Mouse (Mus musculus): ENCODE measurements around the gene Igsf11. TPM values are rescaled to one million over a fixed set of nuclear protein-coding genes. Genes with fewer than 3 reads are reported as not detected.
"Not testable (repeated sequence)": the region's sequence is repeated elsewhere in the genome, so short reads cannot be mapped to it uniquely, and the experiment has no call there.

The Igsf11 gene
- polyA plus RNA-seq, 1 experiment from 2014 or later, result 5.0 TPM

DNA sequence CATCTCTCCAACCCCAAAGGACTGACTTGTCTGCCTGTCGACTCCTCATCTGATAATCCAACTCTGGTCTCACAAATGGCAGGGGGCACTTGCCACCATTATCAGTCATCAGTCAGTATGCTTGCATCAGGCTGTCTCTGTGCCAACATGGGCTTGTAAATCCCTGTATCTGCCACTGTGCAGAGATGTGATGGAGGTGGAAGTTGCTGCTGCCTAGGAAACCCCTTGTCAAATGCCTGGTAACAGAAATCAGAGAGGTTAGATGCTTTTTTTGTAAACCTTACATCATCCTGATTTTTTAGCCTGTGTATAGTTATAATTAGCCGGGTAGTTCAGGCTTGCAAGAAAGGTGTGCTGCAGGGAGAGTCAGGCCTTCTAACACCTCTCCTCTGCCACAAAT, 69.4 kb downstream of the Igsf11 start:
- Histone ChIP-seq H3K27me3 (no peaks in the 10 kb centered on the region), H3K36me3 (no peaks in the 10 kb centered on the region), H3K4me1 (0 out of 2 replicates have a peak, but pooled peaks cover 6% of the 10 kb centered on the region), H3K9me3 (replicated peaks) (no peaks in the 10 kb centered on the region), H3K9ac (no peak overlapping the region), H3K27ac (no peak overlapping the region), H3K4me2 (replicated peaks) (no peak overlapping the region), H3K4me3 (no peak overlapping the region)
- no peak for ATAC-seq (ENCODE audit: low FRiP score)
- WGBS, result 89% methylated on average over 2 of the region's 2 CpGs

DNA sequence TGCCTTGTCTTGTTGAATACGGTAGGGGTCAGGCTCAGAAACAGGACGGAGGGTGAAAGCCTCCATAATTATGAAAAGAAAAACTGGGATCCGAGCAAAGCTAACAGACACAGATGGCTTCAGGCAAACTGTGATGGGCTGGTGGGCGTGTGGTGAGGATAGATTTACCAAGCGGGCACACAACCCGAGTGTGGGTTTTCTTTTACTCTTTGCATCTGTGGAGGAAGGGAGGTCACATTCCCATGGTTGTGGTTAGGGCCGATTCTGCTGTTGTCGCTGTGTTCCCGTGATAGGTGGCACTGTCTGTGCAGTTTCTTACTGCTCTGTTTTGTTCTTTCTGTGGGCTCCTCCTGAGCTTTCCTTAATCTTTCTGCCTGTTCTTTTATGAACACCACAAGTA, 70.2 kb downstream of the Igsf11 start:
- Histone ChIP-seq H3K27me3 (no peaks in the 10 kb centered on the region), H3K9me3 (replicated peaks) (no peaks in the 10 kb centered on the region), H3K27ac (no peak overlapping the region), H3K4me1 (0 out of 2 replicates have a peak, but pooled peaks cover 6% of the 10 kb centered on the region), H3K36me3 (no peaks in the 10 kb centered on the region), H3K4me2 (replicated peaks) (no peak overlapping the region), H3K4me3 (no peak overlapping the region), H3K9ac (no peak overlapping the region)
- WGBS, result 75% methylated on average over 9 of the region's 9 CpGs
- no peak for ATAC-seq (ENCODE audit: low FRiP score)

DNA sequence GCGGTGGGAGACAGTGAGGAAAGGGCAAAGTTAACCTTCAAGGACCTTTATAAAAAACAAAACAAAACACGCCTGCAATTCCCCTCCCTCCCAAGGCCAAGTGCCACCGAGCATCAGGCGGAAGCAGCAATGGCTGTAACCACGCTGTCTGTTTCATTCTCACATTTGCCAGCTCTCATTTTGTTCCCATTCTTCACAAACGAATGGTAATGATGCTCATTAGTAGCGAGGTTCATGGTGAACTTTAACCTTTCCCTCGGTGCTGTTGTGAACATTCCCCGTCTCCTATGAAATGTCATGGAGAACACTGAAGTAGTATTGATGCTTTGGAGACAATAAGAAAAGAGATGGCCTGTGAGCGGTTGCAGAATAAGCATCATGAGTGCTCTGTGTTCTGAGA, 74.6 kb downstream of the Igsf11 start:
- no peaks in the 10 kb centered on the region; the same call in 1 of the 2 replicates for H3K27me3 ChIP-seq
- H3K36me3 ChIP-seq, result no peaks in the 10 kb centered on the region
- H3K27ac ChIP-seq, result no peak overlapping the region
- WGBS, result 68% methylated on average over 10 of the region's 10 CpGs
- no peaks in the 10 kb centered on the region for H3K9me3 ChIP-seq (replicated peaks)
- no peak overlapping the region for H3K9ac ChIP-seq
- no peaks in the 10 kb centered on the region for H3K4me1 ChIP-seq
- no peak overlapping the region for H3K4me2 ChIP-seq (replicated peaks)
- H3K4me3 ChIP-seq, result no peak overlapping the region
- ATAC-seq (ENCODE audit: low FRiP score), result no peak

DNA sequence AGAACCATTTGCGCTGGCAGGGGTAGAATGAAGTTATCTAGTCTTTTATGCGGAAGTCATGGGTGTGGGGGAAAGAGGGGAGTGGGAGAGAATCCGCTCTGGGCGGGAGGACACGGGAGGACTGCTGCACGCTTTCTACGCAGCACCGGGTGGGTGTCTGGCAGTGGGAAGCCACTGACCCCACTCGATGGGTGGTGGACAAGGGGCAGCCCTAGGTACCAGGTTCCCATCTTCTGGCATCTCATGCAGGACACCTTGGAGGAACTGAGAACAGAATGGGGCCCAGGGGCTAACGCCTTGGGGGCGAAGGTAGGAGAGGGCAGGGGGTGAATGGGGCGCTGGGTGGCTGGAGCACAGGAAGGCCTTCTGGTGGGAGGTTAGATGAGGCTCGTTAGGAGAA, 83.7 kb downstream of the Igsf11 start:
- no peak overlapping the region for H3K27ac ChIP-seq
- 78% methylated on average over 13 of the region's 13 CpGs for WGBS

DNA sequence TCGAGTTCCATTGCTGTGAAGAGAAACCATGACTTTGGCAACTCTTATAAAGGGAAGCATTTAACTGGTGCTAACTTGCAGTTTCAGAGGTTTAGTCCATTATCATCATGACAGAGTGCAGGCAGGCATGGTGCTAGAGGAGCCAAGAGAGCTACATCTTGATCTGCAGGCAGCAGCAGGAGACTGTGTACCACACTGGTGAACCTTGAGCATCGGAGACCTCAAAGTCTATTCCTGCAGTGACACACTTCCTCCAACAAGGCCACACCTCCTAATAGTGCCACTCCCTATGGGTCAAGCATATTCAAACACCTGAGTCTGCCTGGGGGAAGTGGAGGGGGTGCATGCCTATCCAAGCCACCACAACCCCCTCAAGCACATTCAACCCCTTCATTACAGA, 86.1 kb downstream of the Igsf11 start:
- Histone ChIP-seq H3K4me3 (no peak overlapping the region), H3K27ac (no peak overlapping the region), H3K36me3 (no peaks in the 10 kb centered on the region), H3K4me2 (replicated peaks) (no peak overlapping the region), H3K9ac (no peak overlapping the region), H3K9me3 (replicated peaks) (no peaks in the 10 kb centered on the region), H3K4me1 (peaks cover 18% of the 10 kb centered on the region), H3K27me3 (no peaks in the 10 kb centered on the region)
- 89% methylated on average over 2 of the region's 2 CpGs for WGBS
- ATAC-seq (ENCODE audit: low FRiP score), result no peak

More for the DNA sequence above, 83.7 kb downstream of the Igsf11 start:
- no peaks in the 10 kb centered on the region for H3K9me3 ChIP-seq (replicated peaks)
- H3K4me1 ChIP-seq, result peaks cover 12% of the 10 kb centered on the region
- H3K4me2 ChIP-seq (replicated peaks), result no peak overlapping the region
- no peak overlapping the region for H3K4me3 ChIP-seq
- no peaks in the 10 kb centered on the region for H3K27me3 ChIP-seq
- no peak overlapping the region for H3K9ac ChIP-seq
- H3K36me3 ChIP-seq, result no peaks in the 10 kb centered on the region
- ATAC-seq (ENCODE audit: low FRiP score), result peak; percentile 56; the same call in 1 of the 2 replicates

DNA sequence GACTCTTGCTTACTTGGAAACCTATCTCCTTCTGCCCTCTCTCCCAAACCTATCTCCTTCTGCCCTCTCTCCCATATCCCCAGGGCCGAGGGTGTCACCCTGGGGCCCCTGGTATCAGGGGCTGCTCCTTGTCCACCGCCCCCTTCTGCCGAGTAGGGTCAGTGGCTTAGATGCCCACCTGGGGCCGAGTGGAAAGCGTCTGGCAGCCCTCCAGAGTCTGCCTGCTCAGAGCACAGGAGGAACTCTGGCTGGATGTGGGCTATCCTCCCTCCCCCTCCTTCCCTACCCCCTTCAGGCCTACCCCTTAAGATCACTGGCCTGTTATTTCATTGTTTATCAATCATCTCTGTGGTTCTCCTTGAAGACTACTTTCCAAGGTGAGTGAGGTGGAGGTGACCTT, 88.1 kb downstream of the Igsf11 start:
- ATAC-seq (ENCODE audit: low FRiP score), result no peak
- no peaks in the 10 kb centered on the region for H3K36me3 ChIP-seq
- H3K4me2 ChIP-seq (replicated peaks), result no peak overlapping the region
- H3K4me1 ChIP-seq, result peaks cover 27% of the 10 kb centered on the region
- no peak overlapping the region for H3K27ac ChIP-seq
- no peak overlapping the region for H3K9ac ChIP-seq
- no peaks in the 10 kb centered on the region for H3K9me3 ChIP-seq (replicated peaks)
- H3K4me3 ChIP-seq, result no peak overlapping the region
- H3K27me3 ChIP-seq, result no peaks in the 10 kb centered on the region
- WGBS, result 30% methylated on average over 5 of the region's 5 CpGs

DNA sequence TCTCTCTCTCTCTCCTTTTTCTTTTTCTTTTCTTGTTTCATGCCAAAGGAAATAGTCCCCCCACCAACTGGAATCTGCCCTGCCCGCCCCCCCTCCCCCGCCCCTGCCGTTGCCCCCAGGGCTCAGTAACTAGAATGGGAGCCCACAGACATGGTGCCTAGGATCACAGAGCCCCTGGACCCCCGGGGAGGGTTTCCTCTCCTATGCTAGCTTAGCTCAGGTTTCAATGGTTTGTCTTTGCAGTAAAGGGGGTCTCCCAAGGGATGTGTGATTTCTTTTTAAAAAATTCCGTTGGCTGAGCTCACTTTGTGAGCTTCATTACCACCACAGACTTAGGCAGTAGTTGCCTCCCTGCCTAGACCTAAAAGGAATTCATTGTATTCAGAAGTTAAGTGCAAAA, 89.6 kb downstream of the Igsf11 start:
- Histone ChIP-seq H3K4me3 (no peak overlapping the region), H3K36me3 (no peaks in the 10 kb centered on the region), H3K9ac (no peak overlapping the region), H3K27ac (no peak overlapping the region), H3K4me2 (replicated peaks) (no peak overlapping the region), H3K27me3 (no peaks in the 10 kb centered on the region), H3K9me3 (replicated peaks) (no peaks in the 10 kb centered on the region), H3K4me1 (peaks cover 30% of the 10 kb centered on the region)
- 3% methylated on average over 5 of the region's 5 CpGs for WGBS
- no peak for ATAC-seq (ENCODE audit: low FRiP score)

DNA sequence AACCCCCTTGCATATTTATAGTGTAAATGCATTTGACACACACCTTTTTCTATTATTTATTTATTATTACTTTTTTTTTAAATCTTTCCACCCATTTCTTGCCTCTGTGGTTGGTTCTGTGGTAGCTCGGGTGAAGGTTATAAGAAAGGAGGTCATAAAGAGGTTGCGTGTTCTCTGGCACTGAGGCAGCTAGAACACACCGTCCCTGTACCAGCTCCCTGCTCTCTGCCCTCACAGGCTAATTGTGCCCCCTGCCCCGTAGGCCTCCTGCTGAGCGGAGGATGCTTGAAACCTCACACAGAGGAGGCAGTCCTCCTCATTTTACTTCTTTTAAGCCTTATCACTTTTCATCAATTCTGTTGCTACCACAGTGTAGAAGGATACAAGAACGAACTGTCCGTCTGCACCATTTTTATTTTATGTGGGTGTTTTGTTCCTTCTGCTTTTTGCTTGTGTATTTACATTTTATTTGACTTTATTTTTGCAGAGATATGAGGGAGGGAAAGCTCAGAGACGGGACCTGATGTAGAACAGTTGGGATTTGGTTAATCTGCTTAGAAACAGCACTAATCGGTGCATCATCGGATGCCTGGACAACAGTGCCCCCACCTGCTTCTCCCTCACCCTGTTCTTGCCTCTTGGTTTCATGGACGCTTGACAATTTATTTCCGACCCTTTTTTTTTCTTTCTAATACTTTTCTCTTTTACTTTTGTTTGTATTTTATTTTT, 90.2 kb downstream of the Igsf11 start:
- Histone ChIP-seq H3K9me3 (replicated peaks) (no peaks in the 10 kb centered on the region), H3K36me3 (no peaks in the 10 kb centered on the region), H3K9ac (no peak overlapping the region), H3K4me3 (no peak overlapping the region), H3K4me1 (peaks cover 30% of the 10 kb centered on the region), H3K4me2 (replicated peaks) (no peak overlapping the region), H3K27me3 (no peaks in the 10 kb centered on the region), H3K27ac (0 out of 2 replicates have a peak overlapping the region, but pooled peaks have one; percentile 40)
- no peak for ATAC-seq (ENCODE audit: low FRiP score)
- 32% methylated on average over 12 of the region's 12 CpGs for WGBS

DNA sequence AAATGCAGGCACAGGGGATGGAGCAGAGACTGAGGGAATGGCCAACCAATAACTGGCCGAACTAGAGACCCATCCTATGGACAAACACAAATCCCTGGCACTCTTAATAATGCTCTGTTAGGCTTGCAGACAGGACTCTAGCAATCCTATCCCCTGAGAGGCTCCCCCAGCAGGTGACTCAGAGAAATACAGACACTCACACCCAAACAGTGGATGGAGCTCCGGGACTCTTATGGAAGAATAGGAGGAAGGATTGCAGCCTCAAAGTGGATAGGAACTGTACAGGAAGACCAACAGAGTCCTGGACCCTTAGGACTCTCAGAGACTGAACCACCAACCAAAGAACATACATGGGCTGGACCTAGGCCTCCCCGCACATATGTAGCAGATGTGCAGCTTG, 91.4 kb downstream of the Igsf11 start:
- WGBS, result 79% methylated on average over 3 of the region's 3 CpGs
- not testable (repeated sequence) for H3K9ac ChIP-seq

DNA sequence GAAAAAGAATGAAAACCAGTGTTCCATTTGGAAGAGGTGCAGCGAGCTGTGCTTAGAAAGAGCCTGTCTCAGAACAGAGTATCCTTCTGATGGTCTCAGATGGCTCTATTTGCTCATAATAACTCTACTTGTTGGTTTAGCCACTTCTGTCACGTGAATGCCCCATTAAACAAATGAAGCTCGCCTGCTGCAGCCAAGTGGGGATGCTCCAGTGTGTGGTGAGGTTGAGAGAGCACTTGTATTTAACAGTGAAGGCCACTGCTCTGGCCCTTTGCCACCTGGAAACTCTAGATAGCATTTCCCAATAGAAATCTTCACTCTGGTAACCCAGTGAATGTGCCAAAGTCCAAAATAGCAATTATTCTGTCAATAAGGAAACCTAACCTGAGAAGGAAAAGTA, 92.9 kb downstream of the Igsf11 start:
- 41% methylated on average over 3 of the region's 3 CpGs for WGBS
- H3K4me1 ChIP-seq, result peaks cover 29% of the 10 kb centered on the region
- H3K4me3 ChIP-seq, result no peak overlapping the region
- ATAC-seq (ENCODE audit: low FRiP score), result peak; percentile 35; the same call in 1 of the 2 replicates
- H3K9ac ChIP-seq, result no peak overlapping the region
- H3K4me2 ChIP-seq (replicated peaks), result no peak overlapping the region
- H3K27me3 ChIP-seq, result no peaks in the 10 kb centered on the region
- no peak overlapping the region for H3K27ac ChIP-seq
- no peaks in the 10 kb centered on the region for H3K36me3 ChIP-seq
- H3K9me3 ChIP-seq (replicated peaks), result no peaks in the 10 kb centered on the region

More for the DNA sequence above, 91.4 kb downstream of the Igsf11 start:
- H3K4me2 ChIP-seq (replicated peaks); H3K27me3 ChIP-seq; H3K27ac ChIP-seq; H3K9me3 ChIP-seq (replicated peaks); ATAC-seq (ENCODE audit: low FRiP score); H3K36me3 ChIP-seq; H3K4me3 ChIP-seq: not testable (repeated sequence)
- peaks cover 30% of the 10 kb centered on the region for H3K4me1 ChIP-seq

DNA sequence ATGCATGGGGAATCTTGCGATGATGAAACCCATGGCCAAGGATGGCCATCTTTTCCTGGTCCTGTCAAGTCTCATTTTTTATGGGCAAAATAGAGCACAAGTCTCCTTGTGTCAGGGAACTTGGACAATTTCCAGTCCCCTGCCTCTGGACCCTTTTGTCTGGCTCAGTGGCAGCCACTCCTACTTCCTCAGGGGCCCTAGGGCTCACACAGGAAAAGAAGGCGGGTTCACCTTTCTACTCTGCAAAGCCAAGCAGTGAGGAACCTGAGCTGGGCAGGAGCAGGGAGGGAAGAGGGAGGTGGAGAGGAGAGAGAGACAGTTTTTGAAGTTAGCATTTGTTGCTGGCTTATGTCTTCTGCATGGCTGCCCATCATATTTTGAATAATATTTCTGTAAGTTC, 93.9 kb downstream of the Igsf11 start:
- H3K9me3 ChIP-seq (replicated peaks), result no peaks in the 10 kb centered on the region
- H3K4me1 ChIP-seq, result peaks cover 24% of the 10 kb centered on the region
- H3K27ac ChIP-seq, result no peak overlapping the region
- no peak overlapping the region for H3K9ac ChIP-seq
- no peak for ATAC-seq (ENCODE audit: low FRiP score)
- H3K4me2 ChIP-seq (replicated peaks), result no peak overlapping the region
- no peaks in the 10 kb centered on the region for H3K27me3 ChIP-seq
- H3K4me3 ChIP-seq, result no peak overlapping the region
- H3K36me3 ChIP-seq, result no peaks in the 10 kb centered on the region
- 54% methylated on average over 2 of the region's 2 CpGs for WGBS

DNA sequence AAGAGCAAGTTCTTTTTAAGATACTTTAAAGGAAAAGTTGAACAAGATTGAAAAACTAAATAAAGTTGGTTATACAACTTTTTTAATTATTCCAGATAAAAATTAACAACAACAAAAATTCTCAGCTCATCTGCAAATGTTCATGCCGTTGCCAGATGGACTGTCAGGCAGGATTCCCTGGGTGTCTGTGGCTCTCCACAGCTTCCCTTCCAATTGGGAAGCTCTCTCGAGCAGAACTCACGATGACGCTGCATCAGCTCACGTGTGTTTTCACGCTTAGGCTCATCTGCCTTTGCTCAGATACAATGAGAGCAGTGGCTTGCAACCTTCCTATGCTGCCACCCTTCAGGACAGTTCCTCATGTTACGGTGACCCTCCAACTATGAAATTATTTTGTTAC, 101.2 kb downstream of the Igsf11 start:
- no peaks in the 10 kb centered on the region for H3K4me1 ChIP-seq
- ATAC-seq (ENCODE audit: low FRiP score), result no peak
- H3K36me3 ChIP-seq, result no peaks in the 10 kb centered on the region
- no peaks in the 10 kb centered on the region for H3K27me3 ChIP-seq
- H3K4me2 ChIP-seq (replicated peaks), result no peak overlapping the region
- no peak overlapping the region for H3K27ac ChIP-seq
- 85% methylated on average over 7 of the region's 7 CpGs for whole genome bisulfite sequencing
- no peak overlapping the region for H3K4me3 ChIP-seq
- no peaks in the 10 kb centered on the region for H3K9me3 ChIP-seq (replicated peaks)
- no peak overlapping the region for H3K9ac ChIP-seq

All from hindbrain, embryonic 12.5 days (tissue).